Mouse (Mus musculus): ENCODE results near the gene Simc1. TPM values are rescaled to one million over a fixed set of nuclear protein-coding genes. Genes with fewer than 3 reads are reported as not detected.
A peak's percentile ranks its signal among the peaks of the same experiment; 100 is the strongest.

The Simc1 gene
- total RNA-seq, 4 experiments from 2014 or later: 15.2 to 17.8 (median 17.1) TPM

DNA sequence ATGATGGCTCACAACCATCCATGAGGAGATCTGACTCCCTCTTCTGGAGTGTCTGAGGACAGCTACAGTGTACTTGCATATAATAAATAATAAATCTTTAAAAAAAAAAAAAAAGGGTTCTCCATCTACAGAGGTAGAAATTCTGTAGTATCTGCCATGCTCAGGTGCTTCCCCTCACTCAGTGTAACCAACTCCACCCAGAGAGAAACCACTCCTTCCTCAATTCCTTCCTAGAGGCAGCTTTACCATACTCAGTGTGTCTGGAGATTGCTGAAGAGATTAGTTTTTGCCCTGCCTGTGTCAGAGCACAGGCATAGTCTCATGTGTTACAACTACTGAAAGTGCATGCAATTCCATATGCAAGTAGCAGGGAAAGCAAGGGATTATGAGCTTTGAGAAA, 28.6 kb downstream of the Simc1 start:
- no peak for DNase-seq (ENCODE audit: low spot score in 2 of 2)

DNA sequence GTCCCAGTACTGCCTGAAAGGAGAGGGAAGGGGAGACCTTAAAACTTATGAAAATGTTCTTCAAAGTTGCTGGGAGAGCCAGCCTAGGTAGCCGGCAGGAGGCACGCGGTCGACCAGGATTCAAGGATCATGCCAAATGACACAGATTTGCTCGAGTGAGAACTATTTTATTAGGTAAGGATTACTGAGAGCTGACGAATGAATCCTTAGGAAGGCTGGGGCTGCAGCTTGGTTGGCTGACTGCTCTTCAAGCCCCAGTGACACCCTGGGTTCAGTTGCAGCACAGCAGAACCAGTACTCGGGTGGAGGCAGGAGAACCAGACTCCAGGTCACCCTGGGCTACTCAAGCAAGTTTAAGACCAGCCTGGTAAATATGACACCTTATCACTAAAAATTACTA, 44.5 kb downstream of the Simc1 start:
- no peak for DNase-seq (ENCODE audit: low spot score in 2 of 2)

GRCm38 (mm10) chr13:54556176-54556575, 52.6 kb downstream of the Simc1 start:
- no peak for DNase-seq (ENCODE audit: low spot score in 2 of 2)

GRCm38 (mm10) chr13:54556796-54557195, 53.2 kb downstream of the Simc1 start:
- DNase-seq (ENCODE audit: low spot score in 2 of 2): no peak

DNA sequence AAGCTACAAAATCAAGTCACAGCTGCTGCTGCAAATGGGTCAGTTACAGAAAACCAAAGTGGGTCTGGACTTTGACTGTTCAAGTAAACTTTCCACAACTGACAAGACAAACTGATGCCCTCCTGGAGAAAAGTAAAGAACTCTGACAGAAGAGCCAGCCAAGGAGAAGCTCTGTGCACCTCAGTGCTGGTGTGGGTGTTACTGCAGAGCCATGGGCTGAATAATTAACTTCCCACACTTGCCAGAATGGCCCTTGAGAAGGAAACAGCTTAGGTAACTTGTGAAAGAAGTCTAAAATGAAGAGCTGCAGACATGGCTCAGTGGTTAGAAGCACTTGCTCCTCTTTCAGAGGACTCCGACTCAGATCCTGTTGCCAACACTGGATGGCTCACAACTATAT, 54.1 kb downstream of the Simc1 start:
- no peak for DNase-seq (ENCODE audit: low spot score in 2 of 2)

DNA sequence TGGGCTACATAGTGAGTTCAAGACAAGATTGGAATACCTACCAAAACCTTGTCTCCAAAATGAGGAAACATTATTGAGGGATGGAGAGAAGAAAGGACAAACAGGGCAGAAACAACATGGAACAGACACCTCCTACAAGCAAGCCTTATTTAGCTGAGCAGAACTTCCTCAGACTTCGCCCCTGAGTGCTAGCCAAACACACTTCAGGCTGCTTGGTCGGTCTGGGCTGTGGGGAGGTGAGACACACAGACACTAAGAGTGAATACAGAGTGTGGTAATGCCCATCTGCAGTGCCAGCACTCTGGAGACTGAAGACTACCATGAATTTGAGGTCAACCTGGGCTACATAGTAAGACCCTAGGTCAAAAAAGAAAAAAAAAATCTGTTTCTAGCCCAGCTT, 56.1 kb downstream of the Simc1 start:
- no peak for DNase-seq (ENCODE audit: low spot score in 2 of 2)

GRCm38 (mm10) chr13:54560608-54561007, 57.0 kb downstream of the Simc1 start:
- no peak for DNase-seq (ENCODE audit: low spot score in 2 of 2)

- no peak for DNase-seq (ENCODE audit: low spot score in 2 of 2)
These were observed 59.0 kb downstream of the Simc1 start for GRCm38 (mm10) chr13:54562562-54562961.

- DNase-seq (ENCODE audit: low spot score in 2 of 2): no peak
These were observed 60.9 kb downstream of the Simc1 start for GRCm38 (mm10) chr13:54564232-54565200.

DNA sequence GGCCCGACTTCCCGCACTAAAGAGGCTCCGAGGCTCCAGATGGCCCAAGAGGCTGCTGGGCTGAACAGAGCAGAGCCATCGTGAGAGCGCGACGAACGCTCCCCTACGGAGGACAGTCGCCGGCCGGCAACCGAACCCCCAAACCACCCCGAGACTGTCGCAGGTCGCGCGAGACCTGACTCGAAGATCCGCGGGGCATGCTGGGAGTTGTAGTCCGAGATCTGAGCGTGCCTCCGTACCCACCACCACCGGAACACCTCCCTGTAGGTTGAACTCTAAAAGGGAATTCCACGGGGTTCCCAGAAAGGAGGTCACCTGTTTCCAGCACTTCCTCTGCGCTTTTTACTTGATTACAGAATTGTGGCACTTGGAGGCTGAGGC, 61.6 kb downstream of the Simc1 start, which contains the start of gene 4833439L19Rik:
4833439L19Rik (minus strand) TSS at position 235 of the 381 bp plus-strand sequence.
- peak; percentile 86 to 89 for DNase-seq (ENCODE audit: low spot score in 2 of 2)

GRCm38 (mm10) chr13:54565594-54566345, 62.2 kb downstream of the Simc1 start:
- peak; percentile 30 to 55 for DNase-seq (ENCODE audit: low spot score in 2 of 2)

GRCm38 (mm10) chr13:54568380-54568779, 64.8 kb downstream of the Simc1 start:
- DNase-seq (ENCODE audit: low spot score in 2 of 2): no peak

- no peak for DNase-seq (ENCODE audit: low spot score in 2 of 2)
These were observed 65.7 kb downstream of the Simc1 start for GRCm38 (mm10) chr13:54569282-54569681.

DNA sequence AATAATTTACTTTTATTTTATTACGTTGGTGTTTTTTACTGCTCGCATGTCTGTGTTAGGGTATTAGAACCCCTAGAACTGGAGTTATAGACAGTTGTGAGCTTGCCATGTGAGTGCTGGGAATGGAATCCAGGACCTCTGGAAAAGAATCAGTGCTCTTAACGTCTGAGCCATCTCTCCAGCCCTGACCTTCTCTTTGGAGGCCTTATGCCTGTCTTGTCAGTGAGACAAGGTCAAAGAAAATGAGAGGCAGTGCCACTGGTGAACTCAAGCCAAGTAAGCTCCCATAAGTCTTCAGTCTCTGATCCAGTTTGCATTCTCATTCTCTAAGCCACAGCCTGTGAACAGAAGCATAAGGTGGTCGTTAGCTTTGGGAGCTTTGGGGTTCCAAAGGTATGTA, 67.2 kb downstream of the Simc1 start:
- no peak for DNase-seq (ENCODE audit: low spot score in 2 of 2)

DNA sequence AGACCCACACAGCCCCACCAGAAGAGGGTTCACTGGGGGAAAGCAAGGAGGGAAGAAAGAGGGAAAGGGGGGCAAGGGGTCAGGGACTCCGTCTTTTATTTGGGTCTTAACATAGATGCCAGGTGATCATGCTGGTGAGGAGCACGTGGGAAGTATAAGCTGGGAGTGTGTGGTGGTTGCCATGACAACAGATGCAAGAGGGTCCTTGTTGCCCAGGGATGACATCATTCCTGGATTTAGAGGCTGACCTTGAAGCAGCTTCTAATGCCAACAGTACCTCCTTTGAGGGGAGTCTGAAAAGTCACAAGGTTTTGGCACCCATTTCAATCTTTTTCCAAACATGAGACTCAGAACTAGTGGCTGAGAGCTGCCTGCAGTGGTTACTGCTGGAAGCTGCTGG, 68.1 kb downstream of the Simc1 start:
- DNase-seq (ENCODE audit: low spot score in 2 of 2): no peak

DNA sequence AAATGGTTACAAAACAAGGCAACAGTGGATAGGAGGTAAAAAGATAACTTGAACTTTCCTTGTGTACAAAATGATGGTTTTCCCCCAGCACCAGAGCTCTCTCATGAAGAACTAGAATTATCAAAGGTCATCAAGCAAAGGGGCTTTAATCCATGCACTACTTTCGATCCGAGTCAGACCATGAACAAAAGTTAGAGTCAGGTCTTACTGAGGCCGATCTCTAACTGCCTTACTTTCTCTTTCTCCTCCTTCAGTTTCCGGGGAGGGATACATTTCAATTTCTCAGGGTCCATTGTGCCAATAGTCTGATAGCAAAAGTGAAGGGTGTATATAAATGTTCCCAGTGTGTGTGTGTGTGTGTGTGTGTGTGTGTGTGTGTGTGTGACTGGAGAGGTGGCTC, 69.0 kb downstream of the Simc1 start:
- DNase-seq (ENCODE audit: low spot score in 2 of 2): no peak

DNA sequence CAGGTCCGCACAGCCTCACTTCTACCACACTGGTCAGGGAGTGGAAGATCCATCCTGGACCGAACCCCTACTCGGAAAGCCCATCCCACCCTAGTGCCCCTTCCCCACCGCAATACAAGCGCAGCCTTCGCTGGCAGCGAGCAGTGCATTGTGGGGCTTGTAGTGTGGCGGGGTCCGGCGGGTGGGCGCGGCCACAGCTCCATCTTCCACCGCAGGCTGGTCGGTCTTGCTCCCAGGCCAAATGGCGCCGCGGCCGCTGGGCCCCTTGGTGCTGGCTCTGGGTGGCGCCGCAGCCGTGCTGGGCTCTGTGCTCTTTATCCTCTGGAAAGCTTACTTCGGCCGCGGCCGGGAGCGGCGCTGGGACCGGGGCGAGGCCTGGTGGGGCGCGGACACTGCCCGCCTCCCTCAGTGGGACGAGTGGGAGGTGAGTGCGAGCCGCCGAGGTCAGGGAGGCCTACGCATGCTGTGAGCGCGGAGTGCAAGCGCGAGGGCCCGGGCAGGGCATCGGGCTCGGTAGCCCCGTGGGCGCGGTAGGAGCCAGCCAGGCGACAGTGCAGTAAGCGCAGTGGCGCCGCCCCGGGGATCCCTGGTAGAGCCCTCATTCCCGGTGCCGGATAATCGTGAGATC, 71.4 kb downstream of the Simc1 start, which contains the start of gene Arl10:
Arl10 (plus strand) TSS at position 162 of the 628 bp plus-strand sequence.
- DNase-seq (ENCODE audit: low spot score in 2 of 2): peak; percentile 52 to 65

GRCm38 (mm10) chr13:54575489-54575888, 71.9 kb downstream of the Simc1 start:
- DNase-seq (ENCODE audit: low spot score in 2 of 2): no peak

DNA sequence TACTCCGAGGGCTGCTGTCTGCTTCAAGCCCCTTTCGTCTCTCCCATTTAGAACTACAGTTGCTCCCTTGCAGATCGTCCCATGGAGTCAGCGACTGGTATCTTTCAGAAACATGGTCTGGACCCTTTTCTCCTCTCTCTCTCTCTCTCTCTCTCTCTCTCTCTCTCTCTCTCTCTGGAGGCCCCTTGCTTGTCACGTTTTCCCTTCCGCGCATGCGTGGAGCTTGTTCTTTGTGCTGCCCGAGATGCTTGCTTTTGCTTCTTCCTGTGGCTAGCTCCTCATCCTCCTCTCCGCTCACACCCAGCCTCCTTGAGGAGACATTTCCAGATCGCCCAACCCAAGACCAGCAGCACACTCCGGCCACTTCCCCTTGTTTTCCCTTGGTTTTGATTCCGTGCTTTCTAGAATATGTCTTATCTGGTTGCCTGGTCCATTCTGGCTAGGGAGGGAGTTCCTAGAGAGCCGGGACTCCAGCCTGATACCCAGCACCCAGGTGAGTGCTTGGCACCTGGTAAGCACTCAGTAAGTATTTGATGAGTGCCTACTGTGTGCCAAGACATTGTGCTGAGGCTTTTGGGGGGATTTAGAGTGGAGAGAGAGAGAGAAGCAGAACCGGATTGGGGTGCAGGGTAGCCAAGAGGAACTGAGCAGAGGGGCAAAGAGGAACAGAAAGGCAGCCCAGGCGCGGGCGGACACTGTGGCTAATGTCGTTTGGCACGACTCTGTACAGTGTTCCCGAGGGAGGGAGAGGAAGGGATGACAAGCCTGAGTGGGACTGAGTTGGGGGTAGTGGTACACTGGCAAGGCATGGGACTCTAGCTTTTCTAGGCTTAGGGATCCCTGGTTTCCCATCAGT, 74.3 kb downstream of the Simc1 start:
- DNase-seq (ENCODE audit: low spot score in 2 of 2): no peak

GRCm38 (mm10) chr13:54581385-54581784, 77.8 kb downstream of the Simc1 start:
- DNase-seq (ENCODE audit: low spot score in 2 of 2): no peak

DNA sequence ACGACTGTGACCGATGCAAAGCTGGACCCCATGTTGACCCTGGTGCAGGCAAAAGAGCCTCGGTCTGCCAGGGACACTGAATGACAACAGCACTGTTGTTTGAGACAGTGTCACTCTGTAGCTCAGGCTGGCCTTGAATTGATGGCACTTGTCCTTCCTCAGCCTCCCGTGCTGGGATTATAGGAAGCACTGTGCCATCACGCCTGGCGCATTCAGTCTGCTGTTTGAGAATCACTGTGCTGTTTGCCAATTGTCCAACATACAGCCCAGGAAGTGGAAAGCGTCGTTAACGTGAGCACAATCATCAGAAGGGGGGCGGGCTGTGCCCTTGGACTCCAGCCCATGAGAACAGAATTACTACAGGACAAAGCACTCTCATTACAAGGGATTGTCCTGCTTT, 78.5 kb downstream of the Simc1 start:
- DNase-seq (ENCODE audit: low spot score in 2 of 2): no peak
